Mouse (Mus musculus): ENCODE results near the gene Lbr.

DNA sequence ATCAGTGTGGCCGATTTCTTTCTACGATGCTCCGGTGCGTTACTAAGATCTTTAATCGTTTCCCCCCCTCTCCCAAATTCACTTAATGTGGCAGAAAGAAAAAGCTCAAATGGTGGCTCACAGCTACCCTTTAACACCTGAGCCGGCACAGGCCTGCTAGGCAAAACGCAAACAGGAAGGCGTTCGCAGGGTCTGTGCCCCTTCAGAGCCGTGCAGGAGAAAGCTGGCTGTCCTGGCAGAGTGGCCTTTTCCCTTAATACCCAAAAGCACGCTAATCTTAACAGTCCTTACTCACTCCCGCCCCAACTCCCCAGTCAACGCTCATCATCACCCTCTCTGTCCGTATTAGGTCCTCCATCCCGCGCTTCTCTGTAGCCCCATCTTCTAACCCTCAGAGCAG, 1.4 kb downstream of the Lbr start:
- TF ChIP-seq POLR2A (IDR thresholded peaks at IDR 0.05; ENCODE audit: control insufficient read depth, extremely low read depth, insufficient read depth, low read length, poor library complexity) (peak; percentile 16; the same call in 1 of the 2 replicates), CTCF (IDR thresholded peaks at IDR 0.05; ENCODE audit: borderline replicate concordance, control insufficient read depth, extremely low read depth, insufficient read depth, low read length, poor library complexity) (no peak)
